Mouse (Mus musculus) kidney, adult 18-20 months (tissue): ENCODE data around the gene Gm10322.

Experiments used
- DNase-seq: peaks from one replicate; pipeline ENCODE4 v3.0.0; 2021

Gene Gm10322

DNA sequence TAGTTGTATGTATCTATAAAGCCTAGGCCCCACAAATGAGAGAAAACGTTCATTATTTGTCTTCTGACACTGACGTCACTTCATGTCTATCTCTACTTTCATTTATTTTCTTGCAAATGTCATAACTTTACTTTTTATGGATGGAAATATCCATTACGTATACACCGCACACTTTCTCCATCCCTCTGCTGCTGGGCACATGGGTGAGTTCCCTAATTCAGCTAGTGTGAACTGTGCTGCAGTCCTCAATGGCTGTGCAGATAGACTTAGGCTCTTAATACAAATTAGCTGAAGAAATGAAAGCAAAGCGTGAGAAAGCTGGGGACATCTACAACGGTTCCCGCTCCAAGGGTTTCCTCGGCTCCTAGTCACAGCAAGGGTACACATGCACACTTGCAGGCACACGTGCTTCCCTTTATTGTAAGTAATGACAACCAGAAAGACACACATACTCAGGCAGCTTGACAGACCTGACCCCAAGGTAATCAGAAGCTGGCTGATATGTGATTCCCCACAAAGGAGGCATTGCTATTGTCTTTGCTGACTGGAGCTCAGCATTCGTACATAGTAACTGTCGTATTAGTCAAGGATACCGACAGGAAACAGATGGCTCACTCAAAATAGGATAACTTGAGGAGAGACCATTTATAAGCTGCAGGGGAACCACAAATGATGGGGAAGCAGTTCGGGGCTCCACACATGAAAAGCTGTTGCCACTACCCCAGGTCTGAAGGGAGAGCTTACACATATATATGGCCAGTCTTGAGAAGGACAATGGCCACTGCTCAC is 49.8 kb downstream of the Gm10322 start:
- DNase-seq = no peak
